Mouse (Mus musculus) intestine, embryonic 15.5 days (tissue): ENCODE measurements at regions not wholly inside any gene's neighbourhood (a gene's known extent, or its start where the extent isn't known, plus 50 kb on each side); places are given as distances from the start of the nearest gene placed in this dataset.

Experiments
- ATAC-seq: fragments of 200-750 bp; cut with Nextera tagmentation; 2 replicates; pipeline ENCODE4 v1.8.0; 2017; ENCODE audit warnings: moderate TSS enrichment, moderate library complexity
- H3K27ac ChIP-seq: fragments of 300-500 bp; sonication (generic); 2 replicates; pipeline ENCODE4 v1.5.1; 2015; ENCODE audit warnings: mild to moderate bottlenecking, inconsistent platforms
- H3K27me3 ChIP-seq: fragments of 300-500 bp; sonication (generic); replicated peaks from 2 replicates; pipeline ENCODE4 v1.6.1; 2015; ENCODE audit warnings: inconsistent platforms
- H3K36me3 ChIP-seq: fragments of 300-500 bp; sonication (generic); 2 replicates; pipeline ENCODE4 v1.6.1; 2015; ENCODE audit warnings: inconsistent platforms
- H3K4me1 ChIP-seq: fragments of 300-500 bp; sonication (generic); replicated peaks from 2 replicates; pipeline ENCODE4 v1.6.1; 2015; ENCODE audit warnings: inconsistent platforms
- H3K4me2 ChIP-seq: fragments of 300-500 bp; sonication (generic); replicated peaks from 2 replicates; pipeline ENCODE4 v1.6.1; 2015; ENCODE audit warnings: mild to moderate bottlenecking, inconsistent platforms
- H3K4me3 ChIP-seq: fragments of 300-500 bp; sonication (generic); replicated peaks from 2 replicates; pipeline ENCODE4 v1.5.1; 2015; ENCODE audit warnings: inconsistent platforms
- H3K9ac ChIP-seq: fragments of 300-500 bp; sonication (generic); 2 replicates; pipeline ENCODE4 v1.6.1; 2015; ENCODE audit warnings: inconsistent platforms
- H3K9me3 ChIP-seq: fragments of 300-500 bp; sonication (generic); 2 replicates; pipeline ENCODE4 v1.6.1; 2016; ENCODE audit warnings: inconsistent platforms
- WGBS: fragments of 180-500 bp; shearing (Covaris S2); methylation state at CpG from one replicate; pipeline ENCODE4 v1.1.7; 2015; 5-methylcytosine and 5-hydroxymethylcytosine counted together

DNA sequence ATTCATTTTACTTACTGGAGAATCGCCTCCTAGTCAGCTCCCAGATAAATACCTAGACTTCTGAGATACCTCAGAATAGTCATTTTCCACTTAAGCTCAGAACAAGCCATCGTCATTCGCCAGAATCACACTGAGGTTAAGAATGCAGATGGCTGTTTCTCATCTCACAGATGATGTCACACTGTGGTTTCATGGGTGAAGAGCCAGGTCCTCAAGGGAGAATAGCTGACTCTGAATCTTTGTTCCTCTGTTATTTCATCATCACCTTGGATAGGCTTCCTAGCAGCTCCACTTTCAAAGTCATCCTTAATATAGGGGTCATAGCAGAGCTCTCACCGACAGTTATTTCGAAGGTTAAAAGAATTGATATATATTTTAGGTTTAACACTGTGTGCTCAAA is 297.8 kb upstream of the Gm765 start:
- no peaks in the 10 kb centered on the region for H3K36me3 ChIP-seq
- H3K27ac ChIP-seq = no peak overlapping the region
- no peak overlapping the region for H3K9ac ChIP-seq
- no peak overlapping the region for H3K4me2 ChIP-seq
- 90% methylated on average over 5 of the region's 5 CpGs for WGBS
- H3K27me3 ChIP-seq = no peaks in the 10 kb centered on the region
- no peak overlapping the region for H3K4me3 ChIP-seq
- no peaks in the 10 kb centered on the region for H3K9me3 ChIP-seq
- ATAC-seq = no peak
- H3K4me1 ChIP-seq = no peaks in the 10 kb centered on the region

DNA sequence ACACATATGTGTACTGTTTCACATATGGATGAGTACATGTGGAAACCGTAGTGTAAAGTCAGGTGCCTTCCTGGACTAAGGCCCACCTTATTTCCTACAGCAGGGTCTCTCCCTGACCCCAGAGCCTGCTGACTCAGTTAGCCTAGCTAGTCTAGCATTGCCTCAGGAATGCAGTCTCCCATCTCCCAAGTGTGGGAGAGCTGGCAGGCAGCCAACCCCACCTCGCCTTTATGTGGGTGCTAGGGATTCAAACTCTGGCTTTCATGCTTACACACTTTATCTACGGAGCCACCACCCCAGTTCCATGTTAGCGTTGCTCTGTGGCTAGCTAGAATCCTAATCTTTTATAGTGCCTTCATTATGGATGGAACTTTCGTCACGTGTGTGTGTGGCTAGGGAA is 293.3 kb upstream of the Gm765 start:
- Histone ChIP-seq H3K9ac (no peak overlapping the region), H3K4me3 (no peak overlapping the region), H3K27me3 (no peaks in the 10 kb centered on the region), H3K4me1 (0 out of 2 replicates have a peak, but pooled peaks cover 4% of the 10 kb centered on the region), H3K36me3 (no peaks in the 10 kb centered on the region), H3K4me2 (no peak overlapping the region), H3K27ac (no peak overlapping the region), H3K9me3 (no peaks in the 10 kb centered on the region)
- 79% methylated on average over 6 of the region's 6 CpGs for WGBS
- ATAC-seq = no peak

DNA sequence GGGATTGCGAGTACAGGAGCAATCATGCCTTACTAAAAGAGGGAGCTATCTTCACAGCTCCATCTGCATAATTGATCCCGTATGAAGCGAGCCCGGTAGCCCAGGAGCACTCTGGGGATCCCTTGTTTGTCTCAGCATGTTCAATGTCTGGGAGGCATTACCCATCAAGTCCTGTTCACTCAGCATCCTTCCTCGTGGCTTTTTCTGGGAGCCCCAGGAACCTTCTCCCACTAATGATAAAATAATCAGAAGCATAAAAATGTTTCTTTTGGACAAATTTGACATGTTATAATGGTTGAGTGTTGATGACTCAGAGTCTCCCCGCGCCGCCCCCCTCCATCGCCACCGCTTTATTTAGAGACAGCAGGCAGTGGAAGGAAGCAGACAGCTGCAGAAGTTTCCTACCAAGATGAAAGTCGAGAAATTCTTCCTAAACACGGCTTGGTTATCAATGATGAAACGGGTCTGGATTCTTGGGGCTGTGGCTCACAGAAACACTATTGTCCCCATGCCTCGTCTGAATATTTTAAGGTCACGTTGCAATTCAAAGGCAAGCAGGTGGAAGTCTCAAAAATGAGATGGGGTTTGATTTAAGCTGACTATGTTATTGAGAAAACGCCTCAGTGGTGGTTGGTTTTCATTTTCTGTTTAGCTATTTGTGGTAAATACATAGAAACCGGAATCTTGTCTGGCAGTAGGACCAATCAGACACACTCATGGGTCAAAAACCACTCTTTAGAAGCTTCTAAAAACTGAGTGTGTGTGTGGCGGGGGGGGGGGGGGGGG is 289.9 kb upstream of the Gm765 start:
- Histone ChIP-seq H3K36me3 (no peaks in the 10 kb centered on the region), H3K4me1 (0 out of 2 replicates have a peak, but pooled peaks cover 4% of the 10 kb centered on the region), H3K27me3 (no peaks in the 10 kb centered on the region), H3K9me3 (no peaks in the 10 kb centered on the region), H3K9ac (no peak overlapping the region), H3K4me2 (no peak overlapping the region), H3K27ac (no peak overlapping the region), H3K4me3 (no peak overlapping the region)
- 57% methylated on average over 18 of the region's 18 CpGs for WGBS
- ATAC-seq = no peak

DNA sequence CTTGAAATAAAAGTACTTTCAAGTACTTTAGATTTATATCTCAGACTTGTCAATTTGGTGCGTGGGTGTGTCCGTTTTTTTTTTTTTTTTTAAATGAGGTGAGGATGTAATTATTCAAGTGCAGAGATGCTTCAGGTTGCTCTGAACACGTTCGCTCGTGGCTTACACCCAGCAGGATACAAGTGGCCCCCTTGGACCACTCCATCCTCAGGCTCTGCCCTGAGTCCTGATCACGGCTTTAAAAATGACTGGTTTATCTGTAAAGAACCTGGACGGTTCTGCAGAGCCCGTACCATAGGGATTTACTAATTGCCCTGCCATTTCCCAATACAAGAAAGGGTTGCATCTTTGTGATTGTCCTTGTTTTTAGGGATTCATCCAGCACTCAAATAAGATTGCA is 288.7 kb upstream of the Gm765 start:
- Histone ChIP-seq H3K36me3 (no peaks in the 10 kb centered on the region), H3K9ac (no peak overlapping the region), H3K27me3 (no peaks in the 10 kb centered on the region), H3K4me1 (0 out of 2 replicates have a peak, but pooled peaks cover 4% of the 10 kb centered on the region), H3K9me3 (no peaks in the 10 kb centered on the region), H3K4me3 (no peak overlapping the region), H3K4me2 (no peak overlapping the region), H3K27ac (no peak overlapping the region)
- 78% methylated on average over 8 of the region's 8 CpGs for WGBS
- ATAC-seq = no peak

DNA sequence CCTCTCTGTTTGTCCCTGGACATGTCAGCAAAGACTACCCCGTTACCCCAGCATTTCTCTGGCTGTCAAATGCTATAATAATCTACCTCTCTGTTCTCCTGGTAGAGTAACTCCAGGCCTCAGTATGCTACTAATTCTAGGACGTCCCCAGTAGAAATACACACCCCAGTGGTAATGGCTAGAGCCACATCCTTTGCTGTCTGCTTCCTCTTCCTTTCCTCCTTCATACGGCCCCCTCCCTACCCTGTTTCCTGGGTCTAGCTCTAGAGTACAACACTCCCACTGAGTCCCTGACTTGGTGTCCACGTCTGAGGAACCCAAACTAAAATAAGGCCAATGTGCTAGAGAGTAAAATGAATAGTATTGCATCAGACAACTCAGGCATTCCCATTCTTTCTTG is 287.1 kb upstream of the Gm765 start:
- WGBS = 62% methylated on average over 4 of the region's 4 CpGs
- H3K4me3 ChIP-seq = no peak overlapping the region
- H3K36me3 ChIP-seq = no peaks in the 10 kb centered on the region
- H3K4me1 ChIP-seq = 0 out of 2 replicates have a peak, but pooled peaks cover 4% of the 10 kb centered on the region
- H3K9ac ChIP-seq = no peak overlapping the region
- no peaks in the 10 kb centered on the region for H3K27me3 ChIP-seq
- H3K9me3 ChIP-seq = no peaks in the 10 kb centered on the region
- no peak overlapping the region for H3K4me2 ChIP-seq
- ATAC-seq = no peak
- H3K27ac ChIP-seq = no peak overlapping the region

DNA sequence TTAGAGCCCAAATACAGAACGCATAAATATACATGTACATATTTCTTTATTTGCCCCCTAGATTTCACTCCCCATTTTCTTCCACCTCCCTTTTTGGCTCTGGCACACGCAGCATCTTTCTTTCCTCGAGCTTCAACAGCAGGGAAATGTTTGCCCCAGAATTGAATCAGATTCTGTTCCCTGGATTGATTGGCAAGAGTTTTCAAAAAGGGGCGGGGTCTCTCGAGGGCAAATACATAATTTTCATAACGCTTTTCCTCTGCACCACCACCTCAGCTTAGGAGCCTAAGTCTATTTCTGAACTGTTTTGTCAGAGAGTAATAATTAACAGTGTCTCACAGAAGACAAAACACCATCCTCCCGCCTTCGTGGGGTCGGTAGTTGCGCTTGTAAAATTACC is 283.9 kb upstream of the Gm765 start:
- H3K4me1 ChIP-seq = no peaks in the 10 kb centered on the region
- no peaks in the 10 kb centered on the region for H3K27me3 ChIP-seq
- no peak overlapping the region for H3K9ac ChIP-seq

DNA sequence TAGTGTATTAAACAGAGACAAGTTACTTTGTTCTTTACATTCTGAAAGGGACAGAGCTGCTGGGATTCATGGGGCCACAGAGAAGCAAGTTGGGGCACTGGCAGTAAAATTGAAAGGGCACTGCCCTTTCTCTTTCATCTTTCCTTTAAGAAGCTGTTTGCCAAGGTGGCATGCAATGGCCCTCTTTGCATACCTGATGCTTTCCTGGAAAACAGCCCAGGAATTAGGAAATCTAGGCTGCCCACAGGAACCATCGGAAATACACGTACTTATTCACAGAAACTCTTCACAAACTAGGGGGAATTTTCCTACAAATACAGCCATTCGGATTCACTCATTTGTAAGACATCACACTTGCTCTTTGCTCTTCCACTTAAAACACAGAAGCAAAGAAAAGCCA is 278.3 kb upstream of the Gm765 start:
- Histone ChIP-seq H3K9me3 (no peaks in the 10 kb centered on the region), H3K27me3 (no peaks in the 10 kb centered on the region), H3K4me3 (no peak overlapping the region), H3K36me3 (no peaks in the 10 kb centered on the region), H3K4me2 (no peak overlapping the region), H3K9ac (no peak overlapping the region), H3K27ac (no peak overlapping the region), H3K4me1 (no peaks in the 10 kb centered on the region)
- WGBS = 78% methylated on average over 3 of the region's 3 CpGs
- no peak for ATAC-seq

More for the DNA sequence above, 283.9 kb upstream of the Gm765 start:
- H3K4me3 ChIP-seq = no peak overlapping the region
- H3K4me2 ChIP-seq = no peak overlapping the region
- no peak overlapping the region for H3K27ac ChIP-seq
- H3K9me3 ChIP-seq = no peaks in the 10 kb centered on the region
- H3K36me3 ChIP-seq = no peaks in the 10 kb centered on the region
- ATAC-seq = no peak
- WGBS = 75% methylated on average over 10 of the region's 10 CpGs

DNA sequence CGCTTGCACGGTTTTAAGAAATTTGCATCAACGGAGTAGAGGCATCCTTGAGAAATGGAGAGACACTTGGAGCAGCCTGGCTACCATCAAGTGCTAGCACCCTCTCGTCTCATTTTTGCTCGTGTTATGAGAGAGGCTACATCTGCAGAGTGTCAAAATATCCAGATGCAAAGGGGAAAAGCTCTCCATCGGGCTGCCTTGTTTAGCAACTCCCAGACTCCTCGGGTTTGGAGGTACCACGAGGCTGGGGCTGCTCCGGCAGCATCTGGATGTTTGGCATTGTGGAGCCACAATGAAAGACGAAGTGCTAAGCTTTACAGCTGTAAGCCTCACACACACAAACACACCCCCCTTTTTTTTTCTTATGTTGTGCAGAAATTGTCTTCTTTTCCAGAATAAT is 270.5 kb upstream of the Gm765 start:
- no peaks in the 10 kb centered on the region for H3K36me3 ChIP-seq
- H3K27ac ChIP-seq = no peak overlapping the region
- no peak overlapping the region for H3K4me3 ChIP-seq
- no peak overlapping the region for H3K9ac ChIP-seq
- no peaks in the 10 kb centered on the region for H3K4me1 ChIP-seq
- H3K9me3 ChIP-seq = no peaks in the 10 kb centered on the region
- no peak; the same call in 1 of the 2 replicates for ATAC-seq
- H3K27me3 ChIP-seq = no peaks in the 10 kb centered on the region
- WGBS = 43% methylated on average over 10 of the region's 10 CpGs
- H3K4me2 ChIP-seq = no peak overlapping the region

DNA sequence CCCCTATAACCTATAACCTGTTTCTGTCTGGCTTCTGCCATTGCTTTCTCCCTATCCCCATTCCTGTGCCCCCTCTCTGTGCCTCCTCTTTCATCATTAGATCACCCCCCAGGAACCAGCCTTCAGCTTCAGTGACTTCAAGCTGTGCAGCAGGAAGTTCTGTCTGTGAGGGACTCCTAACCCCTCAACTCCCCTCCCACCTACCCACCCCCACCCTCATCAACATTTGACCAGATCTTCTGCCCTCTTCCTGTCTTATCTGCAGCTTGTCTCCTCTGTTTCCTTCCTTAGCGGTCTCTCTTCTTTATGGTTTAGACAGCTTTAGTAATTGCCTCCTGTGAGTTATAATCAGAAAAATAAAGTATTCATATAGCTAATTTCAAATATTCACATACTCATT is 266.6 kb upstream of the Gm765 start:
- H3K4me1 ChIP-seq = no peaks in the 10 kb centered on the region
- H3K36me3 ChIP-seq = no peaks in the 10 kb centered on the region
- no peaks in the 10 kb centered on the region for H3K9me3 ChIP-seq
- ATAC-seq = no peak
- no peak overlapping the region for H3K27ac ChIP-seq
- no peaks in the 10 kb centered on the region for H3K27me3 ChIP-seq
- no peak overlapping the region for H3K9ac ChIP-seq
- H3K4me2 ChIP-seq = no peak overlapping the region
- no peak overlapping the region for H3K4me3 ChIP-seq
- 63% methylated on average over 1 of the region's 1 CpGs for WGBS

DNA sequence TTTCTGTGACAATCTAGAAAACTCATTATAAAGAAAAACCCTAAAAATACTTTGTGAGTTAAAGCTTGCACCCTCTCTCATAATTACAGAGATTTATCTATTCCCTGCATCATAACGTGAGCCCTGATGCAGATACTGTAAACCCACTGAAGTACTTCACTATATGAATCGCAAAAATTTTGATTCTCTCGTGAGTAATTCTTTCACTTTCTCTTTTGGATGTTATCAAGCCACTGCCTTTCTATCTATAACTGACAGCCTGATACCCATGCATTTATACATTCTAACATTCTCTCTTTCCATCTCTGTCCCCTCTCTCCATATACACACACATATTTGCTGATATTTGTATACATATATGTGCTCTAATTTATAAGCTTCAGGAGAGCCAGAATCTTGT is 264.1 kb upstream of the Gm765 start:
- no peaks in the 10 kb centered on the region for H3K36me3 ChIP-seq
- H3K9ac ChIP-seq = no peak overlapping the region
- no peaks in the 10 kb centered on the region for H3K27me3 ChIP-seq
- no peak overlapping the region for H3K4me3 ChIP-seq
- no peak for ATAC-seq
- no peaks in the 10 kb centered on the region for H3K9me3 ChIP-seq
- 60% methylated on average over 3 of the region's 3 CpGs for WGBS
- no peaks in the 10 kb centered on the region for H3K4me1 ChIP-seq
- no peak overlapping the region for H3K27ac ChIP-seq
- H3K4me2 ChIP-seq = no peak overlapping the region

DNA sequence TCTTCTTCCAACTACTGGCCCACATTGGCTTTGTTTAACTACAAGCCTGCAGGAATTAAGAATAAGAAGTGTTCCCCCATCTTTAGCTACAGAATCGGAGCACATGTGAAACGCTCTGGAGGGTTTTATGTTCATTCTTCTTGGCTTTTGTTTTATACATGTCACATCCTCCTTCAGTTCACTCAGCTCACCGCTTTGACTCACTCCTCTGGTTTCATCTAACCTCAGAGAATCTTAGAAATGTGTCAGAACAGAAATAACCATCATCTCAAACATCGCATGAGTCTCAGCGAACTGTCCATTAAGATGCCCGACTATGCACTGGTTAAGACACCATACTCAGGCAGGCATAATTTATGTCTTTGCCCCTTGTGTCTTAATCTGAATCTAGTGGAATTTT is 255.1 kb upstream of the Gm765 start:
- ATAC-seq = no peak
- no peaks in the 10 kb centered on the region for H3K9me3 ChIP-seq
- no peak overlapping the region for H3K27ac ChIP-seq
- no peaks in the 10 kb centered on the region for H3K36me3 ChIP-seq
- no peak overlapping the region for H3K4me3 ChIP-seq
- 93% methylated on average over 6 of the region's 6 CpGs for WGBS
- H3K9ac ChIP-seq = no peak overlapping the region
- H3K4me2 ChIP-seq = no peak overlapping the region
- no peaks in the 10 kb centered on the region for H3K27me3 ChIP-seq
- H3K4me1 ChIP-seq = no peaks in the 10 kb centered on the region

DNA sequence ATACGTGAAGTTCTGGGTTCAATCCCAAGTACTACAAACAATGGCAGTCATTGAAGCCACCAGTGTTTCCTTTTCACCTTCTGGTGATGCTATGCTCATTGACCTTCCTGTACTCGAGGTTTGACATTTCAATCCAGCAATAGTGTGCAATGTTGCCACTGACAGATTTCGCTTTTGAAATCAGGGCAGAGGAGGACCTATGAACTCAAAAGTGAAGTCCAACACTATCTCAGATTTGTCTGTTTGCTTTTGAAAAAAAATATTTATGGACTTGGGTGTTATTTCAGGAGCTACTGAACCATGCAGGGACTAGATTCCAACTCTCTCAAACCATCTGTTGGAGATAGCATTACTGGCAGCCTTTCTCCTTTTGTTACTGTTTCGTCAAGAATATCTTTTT is 248.4 kb upstream of the Gm765 start:
- H3K4me1 ChIP-seq = no peaks in the 10 kb centered on the region
- no peaks in the 10 kb centered on the region for H3K9me3 ChIP-seq
- no peak overlapping the region for H3K27ac ChIP-seq
- 82% methylated on average over 4 of the region's 4 CpGs for WGBS
- ATAC-seq = no peak
- H3K27me3 ChIP-seq = no peaks in the 10 kb centered on the region
- no peak overlapping the region for H3K9ac ChIP-seq
- H3K4me2 ChIP-seq = no peak overlapping the region
- H3K4me3 ChIP-seq = no peak overlapping the region
- H3K36me3 ChIP-seq = no peaks in the 10 kb centered on the region

DNA sequence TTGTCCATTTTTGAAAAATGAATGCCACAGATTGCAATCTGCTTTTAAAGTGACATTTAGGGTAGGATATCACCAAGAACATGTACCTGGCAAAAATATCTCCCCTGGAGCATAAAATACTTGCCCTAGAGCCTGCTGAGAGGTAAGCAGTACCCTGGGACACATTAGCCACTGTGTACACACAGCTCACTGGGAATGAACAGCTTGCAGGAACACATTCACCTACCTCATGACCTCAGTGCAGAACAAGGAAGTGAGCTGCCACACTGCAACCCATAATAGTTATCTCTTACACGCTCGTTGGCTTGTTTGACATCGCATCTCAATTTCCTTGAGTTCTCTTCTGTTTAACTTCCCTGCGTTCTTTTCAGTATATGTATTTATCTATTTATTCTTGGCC is 246.4 kb upstream of the Gm765 start:
- Histone ChIP-seq H3K27ac (no peak overlapping the region), H3K27me3 (no peaks in the 10 kb centered on the region), H3K9me3 (no peaks in the 10 kb centered on the region), H3K9ac (no peak overlapping the region), H3K4me2 (no peak overlapping the region), H3K4me1 (no peaks in the 10 kb centered on the region), H3K36me3 (no peaks in the 10 kb centered on the region), H3K4me3 (no peak overlapping the region)
- WGBS = 33% methylated on average over 4 of the region's 4 CpGs
- peak; percentile 95 for ATAC-seq
